Mouse (Mus musculus): ENCODE data around the gene Nup93. TPM values are rescaled to one million over a fixed set of nuclear protein-coding genes. Genes with fewer than 3 reads are reported as not detected.

Nup93 gene
- total and polyA plus RNA-seq, 3 experiments: 46.0 to 99.6 (median 88.3) TPM

GRCm38 (mm10) chr8:94363288-94363688, 148.9 kb downstream of the Nup93 start (continued):
- TF ChIP-seq JUND (conservative IDR thresholded peaks at IDR 0.05; ENCODE audit: low read depth, low read length) (peak; percentile 54; the same call in 1 of the 2 replicates), USF2 (conservative IDR thresholded peaks at IDR 0.05; ENCODE audit: low read depth, low read length) (no peak), RAD21 (IDR thresholded peaks at IDR 0.05; ENCODE audit: low read depth, low read length) (no peak), NELFE (IDR thresholded peaks at IDR 0.05; ENCODE audit: low read depth, low read length) (no peak), E2F4 (IDR thresholded peaks at IDR 0.05; ENCODE audit: insufficient replicate concordance, low read depth, low read length) (no peak), ELF1 (IDR thresholded peaks at IDR 0.05; ENCODE audit: low read depth, low read length) (peak; percentile 57; the same call in 1 of the 2 replicates), SIN3A (IDR thresholded peaks at IDR 0.05; ENCODE audit: low read length) (no peak; the same call in 1 of the 2 replicates), CHD1 (IDR thresholded peaks at IDR 0.05; ENCODE audit: low read depth, low read length) (no peak), IRF4 (IDR thresholded peaks at IDR 0.05; ENCODE audit: low read depth, low read length) (0 out of 2 replicates have a peak, but pooled peaks have one; percentile 21), HCFC1 (IDR thresholded peaks at IDR 0.05; ENCODE audit: low read depth, low read length) (peak; percentile 23; the same call in 1 of the 2 replicates), NRF1 (IDR thresholded peaks at IDR 0.05; ENCODE audit: low read depth, low read length) (no peak), CTCF (conservative IDR thresholded peaks at IDR 0.05 in 1 of 2, IDR thresholded peaks at IDR 0.05 in 1 of 2; ENCODE audit: low read depth in 2 of 2, low read length in 2 of 2) (no peak), MYC (IDR thresholded peaks at IDR 0.05; ENCODE audit: low read depth, low read length) (peak; percentile 34; the same call in 1 of the 2 replicates), ETS1 (conservative IDR thresholded peaks at IDR 0.05; ENCODE audit: low read depth, low read length) (peak; percentile 54), MXI1 (IDR thresholded peaks at IDR 0.05; ENCODE audit: low read depth, low read length) (no peak), KAT2A (IDR thresholded peaks at IDR 0.05; ENCODE audit: insufficient replicate concordance, low read length) (0 out of 2 replicates have a peak, but pooled peaks have one; percentile 66)

- TF ChIP-seq CTCF (conservative IDR thresholded peaks at IDR 0.05 in 1 of 2, IDR thresholded peaks at IDR 0.05 in 1 of 2; ENCODE audit: low read depth in 2 of 2, low read length in 2 of 2): no peak
- TF ChIP-seq EP300 (IDR thresholded peaks at IDR 0.05; ENCODE audit: low read length): no peak
- no peak for TF ChIP-seq IRF4 (IDR thresholded peaks at IDR 0.05; ENCODE audit: low read depth, low read length)
- no peak for TF ChIP-seq CHD2 (IDR thresholded peaks at IDR 0.05; ENCODE audit: low read length)
- TF ChIP-seq ZC3H11A (IDR thresholded peaks at IDR 0.05; ENCODE audit: low read depth, low read length): no peak
- no peak for TF ChIP-seq JUND (conservative IDR thresholded peaks at IDR 0.05; ENCODE audit: low read depth, low read length)
- TF ChIP-seq RCOR1 (conservative IDR thresholded peaks at IDR 0.05; ENCODE audit: low read depth, low read length): no peak
- no peak for TF ChIP-seq NRF1 (IDR thresholded peaks at IDR 0.05; ENCODE audit: low read depth, low read length)
- TF ChIP-seq ETS1 (conservative IDR thresholded peaks at IDR 0.05; ENCODE audit: low read depth, low read length): no peak
- TF ChIP-seq MXI1 (IDR thresholded peaks at IDR 0.05; ENCODE audit: low read depth, low read length): no peak
- TF ChIP-seq ELF1 (IDR thresholded peaks at IDR 0.05; ENCODE audit: low read depth, low read length): no peak
- no peak for TF ChIP-seq MAZ (IDR thresholded peaks at IDR 0.05; ENCODE audit: low read depth, low read length)
- TF ChIP-seq E2F4 (IDR thresholded peaks at IDR 0.05; ENCODE audit: insufficient replicate concordance, low read depth, low read length): no peak
- no peak for TF ChIP-seq SIN3A (IDR thresholded peaks at IDR 0.05; ENCODE audit: low read length)
- TF ChIP-seq USF1 (IDR thresholded peaks at IDR 0.05; ENCODE audit: low read depth, low read length): no peak
- in situ Hi-C loops (cut with MboI; ENCODE audit: low pct_ligation_motif_present, low pct_unique_long_range_greater_than_20kb, low sequenced_read_pairs): no loop called here
- Histone ChIP-seq H3K4me2 (ENCODE audit: insufficient read depth, low read depth, poor library complexity, severe bottlenecking) (peak overlapping the region; percentile 65; the same call in 1 of the 2 replicates), H3K27ac (ENCODE audit: insufficient read depth, low read depth) (peak overlapping the region; percentile 68), H3K79me2 (replicated peaks; ENCODE audit: control insufficient read depth, extremely low read depth, insufficient read depth, poor library complexity, severe bottlenecking) (no peaks in the 10 kb centered on the region), H3K4me3 (replicated peaks in 1 of 3; ENCODE audit: low read depth in 2 of 3, low read length in 2 of 3, poor library complexity in 1 of 3) (peak overlapping the region in 2 of 3 experiments; percentile 2 to 26), H3K36me3 (replicated peaks in 1 of 2; ENCODE audit: control insufficient read depth in 1 of 2, insufficient read depth in 1 of 2, low read length in 1 of 2) (no peaks in the 10 kb centered on the region), H3K9ac (ENCODE audit: insufficient read depth, low read depth) (peak overlapping the region; percentile 57), H3K27me3 (replicated peaks) (no peaks in the 10 kb centered on the region), H3K4me1 (ENCODE audit: control insufficient read depth in 1 of 2, insufficient read depth in 2 of 2) (peaks cover 28 to 44% of the 10 kb centered on the region in 2 experiments), H3K9me3 (replicated peaks; ENCODE audit: low read length) (no peaks in the 10 kb centered on the region)
- dilution Hi-C loops (cut with MboI; ENCODE audit: extremely low pct_ligation_motif_present, extremely low pct_unique_long_range_greater_than_20kb, low sequenced_read_pairs): no loop called here
- no peak for DNase-seq (ENCODE audit: extremely low read depth)
Observed at GRCm38 (mm10) chr8:94363906-94364305, 149.5 kb downstream of the Nup93 start.
